Mouse (Mus musculus) embryonic facial prominence, embryonic 13.5 days (tissue): ENCODE data around the gene Tpp2. TPM values are rescaled to one million over a fixed set of nuclear protein-coding genes. Genes with fewer than 3 reads are reported as not detected.

ENCODE experiments used
- ATAC-seq: fragments of 200-750 bp; cut with Nextera tagmentation; 2 replicates; pipeline ENCODE4 v1.8.0; 2017; ENCODE audit warnings: low read depth; ENCODE audit not compliant: insufficient number of reproducible peaks, insufficient read depth, low FRiP score, low TSS enrichment
- H3K27ac ChIP-seq: fragments of 300-500 bp; sonication (generic); 2 replicates; pipeline ENCODE4 v1.5.1; 2015; ENCODE audit warnings: moderate library complexity, mild to moderate bottlenecking, inconsistent platforms
- H3K27me3 ChIP-seq: fragments of 300-500 bp; sonication (generic); 2 replicates; pipeline ENCODE4 v1.6.1; 2015; ENCODE audit warnings: mild to moderate bottlenecking, inconsistent platforms
- H3K36me3 ChIP-seq: fragments of 300-500 bp; sonication (generic); 2 replicates; pipeline ENCODE4 v1.6.1; 2015; ENCODE audit warnings: mild to moderate bottlenecking, inconsistent platforms
- H3K4me1 ChIP-seq: fragments of 300-500 bp; sonication (generic); 2 replicates; pipeline ENCODE4 v1.6.1; 2015; ENCODE audit warnings: inconsistent platforms
- H3K4me2 ChIP-seq: fragments of 300-500 bp; sonication (generic); 2 replicates; pipeline ENCODE4 v1.6.1; 2015; ENCODE audit warnings: moderate library complexity, mild to moderate bottlenecking, inconsistent platforms
- H3K4me3 ChIP-seq: fragments of 300-500 bp; sonication (generic); 2 replicates; pipeline ENCODE4 v1.5.1; 2015; ENCODE audit warnings: mild to moderate bottlenecking, inconsistent platforms
- H3K9ac ChIP-seq: fragments of 300-500 bp; sonication (generic); 2 replicates; pipeline ENCODE4 v1.6.1; 2015; ENCODE audit warnings: mild to moderate bottlenecking, inconsistent platforms
- H3K9me3 ChIP-seq: fragments of 300-500 bp; sonication (generic); 2 replicates; pipeline ENCODE4 v1.6.1; 2016; ENCODE audit warnings: inconsistent platforms
- WGBS: fragments of 180-500 bp; shearing (Covaris S2); methylation state at CpG from one replicate; pipeline ENCODE4 v1.1.7; 2015; ENCODE audit warnings: mixed read lengths; 5-methylcytosine and 5-hydroxymethylcytosine counted together
- polyA plus RNA-seq: library from polyadenylated mRNA; unstranded; fragments of >200 nt; fragmentation: Nextera tagmentation; extraction: Ambion mirVana; gene quantifications from 2 replicates; pipeline ENCODE4 v1.2.1, GENCODE M21; 2015

Gene Tpp2
- polyA plus RNA-seq, 1 experiment from 2014 or later, result 59.5 TPM

DNA sequence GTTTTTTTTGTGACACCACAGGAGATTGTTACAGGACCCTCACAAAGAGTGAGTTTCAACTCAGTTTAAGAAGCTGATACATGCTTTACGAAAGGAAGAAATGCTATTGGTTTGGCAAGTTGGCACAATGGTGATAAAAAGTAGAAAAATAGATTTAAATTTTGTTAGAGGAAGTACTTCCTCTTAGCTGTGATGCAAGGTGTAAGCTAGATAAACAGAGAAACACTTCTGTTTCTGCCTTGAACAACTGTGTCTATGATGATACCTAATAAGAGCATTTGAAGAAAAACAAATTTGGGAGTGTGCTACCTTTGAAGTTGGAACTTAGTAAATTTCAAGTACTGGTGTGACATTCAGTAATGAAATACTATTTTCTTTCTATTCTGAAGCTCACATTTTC is 5.9 kb downstream of the Tpp2 start:
- Histone ChIP-seq H3K9ac (no peak overlapping the region), H3K27me3 (no peaks in the 10 kb centered on the region), H3K9me3 (no peaks in the 10 kb centered on the region), H3K27ac (no peak overlapping the region), H3K36me3 (peaks cover 20% of the 10 kb centered on the region), H3K4me1 (peaks cover 10% of the 10 kb centered on the region), H3K4me2 (no peak overlapping the region), H3K4me3 (no peak overlapping the region)
- WGBS, result 90% methylated on average over 1 of the region's 1 CpGs
- no peak for ATAC-seq

DNA sequence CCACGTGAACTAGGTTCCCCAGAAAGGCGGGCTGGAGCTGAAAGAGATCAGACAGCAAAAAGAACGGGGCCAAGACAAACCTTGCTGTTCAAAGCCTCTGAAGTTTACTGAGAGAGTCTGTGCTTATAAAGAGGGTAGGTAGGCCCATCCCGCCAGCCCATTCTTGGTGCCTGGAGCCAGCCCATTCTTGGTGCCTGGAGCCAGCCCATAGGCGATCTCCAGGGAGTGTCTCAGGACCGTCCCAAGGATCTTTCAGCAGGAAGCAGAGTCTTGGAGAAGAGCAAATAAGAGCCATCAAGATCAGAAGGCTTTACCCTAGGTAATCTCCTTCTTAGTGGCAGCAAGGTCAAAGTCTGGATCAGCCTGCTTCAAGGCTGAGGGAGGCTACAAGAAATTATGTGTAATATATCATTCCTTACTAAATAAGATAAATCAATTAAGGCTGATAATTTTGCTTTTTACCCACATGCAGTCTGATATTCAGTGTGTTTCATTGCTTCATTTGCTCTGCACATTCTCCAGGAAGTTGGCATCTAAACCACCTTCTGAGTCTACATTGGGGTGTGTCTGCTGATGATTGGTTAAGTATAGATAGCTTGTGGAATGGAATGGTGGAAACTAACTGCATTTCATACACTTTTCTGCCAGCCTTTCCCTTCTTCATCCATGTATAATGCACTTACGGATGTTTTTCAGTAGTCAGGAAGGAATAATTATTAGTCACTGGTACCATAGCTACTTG is 8.2 kb downstream of the Tpp2 start:
- no peak for ATAC-seq
- no peak overlapping the region for H3K4me2 ChIP-seq
- H3K4me1 ChIP-seq, result no peaks in the 10 kb centered on the region
- WGBS, result 91% methylated on average over 7 of the region's 7 CpGs
- peaks cover 25% of the 10 kb centered on the region for H3K36me3 ChIP-seq
- H3K9ac ChIP-seq, result no peak overlapping the region
- H3K27me3 ChIP-seq, result no peaks in the 10 kb centered on the region
- H3K4me3 ChIP-seq, result no peak overlapping the region
- no peak overlapping the region for H3K27ac ChIP-seq
- H3K9me3 ChIP-seq, result no peaks in the 10 kb centered on the region

DNA sequence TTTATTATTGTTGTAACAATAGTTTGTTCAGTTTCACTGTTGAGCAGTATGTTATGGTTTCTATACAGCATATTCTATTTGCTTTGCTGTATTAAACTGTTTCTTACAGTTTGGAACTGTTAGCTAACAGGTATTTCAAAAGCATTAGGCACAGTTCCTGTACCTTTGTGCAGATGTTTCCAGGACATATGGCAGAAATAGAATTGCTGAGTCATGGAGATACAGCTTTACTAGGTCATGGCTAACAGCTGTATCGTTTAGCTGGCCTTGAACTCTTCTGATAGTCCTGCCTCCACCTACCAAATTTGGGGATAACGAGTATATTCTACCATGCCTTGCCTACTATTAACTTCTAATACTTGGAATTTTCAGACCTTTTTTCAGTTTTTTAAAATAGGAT is 9.4 kb downstream of the Tpp2 start:
- 91% methylated on average over 2 of the region's 2 CpGs for WGBS
- Histone ChIP-seq H3K27ac (no peak overlapping the region), H3K36me3 (peaks cover 25% of the 10 kb centered on the region), H3K27me3 (no peaks in the 10 kb centered on the region), H3K9ac (no peak overlapping the region), H3K4me3 (no peak overlapping the region), H3K9me3 (no peaks in the 10 kb centered on the region), H3K4me2 (no peak overlapping the region), H3K4me1 (no peaks in the 10 kb centered on the region)
- no peak for ATAC-seq

DNA sequence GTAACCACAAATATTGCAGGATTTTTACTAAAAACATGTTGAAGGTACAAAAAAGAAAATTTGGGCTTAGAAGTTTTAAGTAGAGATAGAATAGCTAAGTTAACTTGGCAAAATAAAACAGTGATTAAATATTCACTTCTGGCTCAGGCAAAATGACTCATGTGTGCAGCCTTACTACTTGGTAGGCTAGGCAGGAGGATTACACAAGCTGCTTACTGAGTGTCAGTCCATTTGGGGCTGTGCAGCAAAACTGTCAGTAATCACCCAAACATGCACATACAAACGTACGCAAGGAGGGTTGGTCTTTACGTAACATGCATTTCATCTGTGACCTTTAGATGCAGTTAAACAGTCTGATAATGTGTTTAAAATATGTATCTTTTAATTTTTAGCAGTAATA is 20.2 kb downstream of the Tpp2 start:
- ATAC-seq, result no peak
- WGBS, result 96% methylated on average over 3 of the region's 3 CpGs
- H3K9me3 ChIP-seq, result no peaks in the 10 kb centered on the region
- H3K27me3 ChIP-seq, result no peaks in the 10 kb centered on the region
- no peak overlapping the region for H3K27ac ChIP-seq
- H3K4me1 ChIP-seq, result no peaks in the 10 kb centered on the region
- peaks cover 34% of the 10 kb centered on the region for H3K36me3 ChIP-seq
- no peak overlapping the region for H3K4me3 ChIP-seq
- H3K9ac ChIP-seq, result no peak overlapping the region
- H3K4me2 ChIP-seq, result no peak overlapping the region

DNA sequence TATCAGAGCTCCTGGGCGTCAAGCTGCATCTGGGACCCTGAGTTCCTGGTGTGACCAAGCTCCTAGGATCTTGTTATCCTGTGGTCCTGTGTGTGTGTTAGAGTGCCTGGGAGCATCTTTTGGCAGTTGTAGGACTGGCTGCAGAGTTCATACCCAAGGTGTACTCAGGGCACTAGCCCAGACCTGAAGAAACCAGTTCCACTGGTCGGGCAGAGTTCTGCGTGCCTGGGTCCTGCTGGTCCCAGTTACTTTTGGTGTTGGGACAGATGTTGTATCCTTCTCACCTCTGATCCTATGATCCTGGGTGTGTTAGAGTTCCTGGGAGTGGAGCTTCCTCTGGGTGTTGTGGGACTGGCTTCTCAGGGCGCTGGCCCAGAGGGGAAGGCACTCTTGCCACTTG is 30.9 kb downstream of the Tpp2 start:
- Histone ChIP-seq H3K27ac (no peak overlapping the region), H3K36me3 (peaks cover 44% of the 10 kb centered on the region)
- no peak for ATAC-seq

DNA sequence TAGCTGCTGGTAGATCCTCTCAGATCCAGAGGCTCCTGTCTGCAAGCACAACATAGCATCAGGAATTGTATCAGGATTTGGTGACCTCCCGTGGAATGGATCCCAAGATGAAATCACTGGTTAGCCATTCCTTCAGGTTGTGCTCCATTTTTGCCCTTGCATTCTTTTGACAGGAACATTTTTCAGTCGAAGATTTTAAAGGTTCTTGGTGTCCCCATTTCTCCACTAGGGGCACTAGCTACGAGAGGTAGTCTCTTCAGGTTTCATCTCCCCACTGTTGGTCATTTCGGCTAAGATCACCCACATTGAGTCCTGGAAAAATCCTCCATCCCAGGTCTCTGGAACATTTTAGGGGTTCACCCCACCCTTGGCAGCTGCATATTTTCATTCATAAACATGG is 33.3 kb downstream of the Tpp2 start:
- Histone ChIP-seq H3K4me3 (no peak overlapping the region), H3K9ac (no peak overlapping the region), H3K9me3 (no peaks in the 10 kb centered on the region), H3K4me2 (no peak overlapping the region), H3K27ac (no peak overlapping the region), H3K27me3 (no peaks in the 10 kb centered on the region), H3K36me3 (peaks cover 40% of the 10 kb centered on the region), H3K4me1 (no peaks in the 10 kb centered on the region)
- no peak for ATAC-seq
- 84% methylated on average over 4 of the region's 4 CpGs for WGBS

More for the DNA sequence above, 30.9 kb downstream of the Tpp2 start:
- 85% methylated on average over 4 of the region's 4 CpGs for WGBS
- no peak overlapping the region for H3K4me3 ChIP-seq
- H3K9me3 ChIP-seq, result no peaks in the 10 kb centered on the region
- no peak overlapping the region for H3K9ac ChIP-seq
- no peaks in the 10 kb centered on the region for H3K27me3 ChIP-seq
- H3K4me2 ChIP-seq, result no peak overlapping the region
- H3K4me1 ChIP-seq, result no peaks in the 10 kb centered on the region

DNA sequence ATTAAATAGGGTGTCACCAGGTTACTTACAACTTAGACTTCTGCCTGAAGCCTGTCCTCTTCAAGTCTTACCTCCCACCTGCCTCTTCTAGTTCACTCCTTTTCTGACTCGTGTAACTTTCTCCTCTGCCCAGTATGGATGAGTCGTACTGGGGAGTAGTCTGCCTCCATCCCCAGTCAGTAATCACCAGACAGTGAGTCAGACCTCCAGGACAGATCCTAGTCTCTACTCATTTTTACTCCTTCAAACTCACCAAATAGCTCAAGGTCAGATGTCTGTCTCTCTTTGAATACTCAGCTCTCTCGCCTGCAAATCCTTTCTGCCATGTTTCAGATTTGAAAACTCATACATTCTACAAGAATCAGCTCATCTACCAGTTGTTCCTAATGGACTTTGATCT is 35.9 kb downstream of the Tpp2 start:
- H3K4me1 ChIP-seq, result no peaks in the 10 kb centered on the region
- no peak overlapping the region for H3K4me2 ChIP-seq
- no peak overlapping the region for H3K4me3 ChIP-seq
- no peaks in the 10 kb centered on the region for H3K9me3 ChIP-seq
- H3K27ac ChIP-seq, result no peak overlapping the region
- peaks cover 49% of the 10 kb centered on the region for H3K36me3 ChIP-seq
- 85% methylated on average over 3 of the region's 3 CpGs for WGBS
- H3K9ac ChIP-seq, result no peak overlapping the region
- no peak for ATAC-seq
- no peaks in the 10 kb centered on the region for H3K27me3 ChIP-seq

DNA sequence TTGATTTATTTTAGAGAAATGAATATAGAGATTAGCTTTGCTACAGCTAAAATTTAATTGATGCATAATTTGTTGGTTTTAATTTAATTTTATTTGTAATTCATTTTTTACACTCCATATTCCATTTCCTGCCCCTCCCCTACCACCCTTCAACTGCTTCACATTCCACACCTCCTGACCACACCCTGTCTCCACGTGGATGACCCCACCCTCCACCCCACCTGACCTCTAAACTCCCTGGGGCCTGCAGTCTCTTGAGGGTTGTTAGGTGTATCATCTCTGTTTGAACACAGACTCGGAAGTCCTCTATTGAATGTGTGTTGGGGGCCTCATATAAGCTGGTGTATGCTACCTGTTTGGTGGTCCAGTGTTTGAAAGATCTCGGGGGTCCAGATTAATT is 37.6 kb downstream of the Tpp2 start:
- Histone ChIP-seq H3K4me3 (no peak overlapping the region), H3K36me3 (peaks cover 51% of the 10 kb centered on the region), H3K27ac (no peak overlapping the region), H3K4me1 (no peaks in the 10 kb centered on the region), H3K4me2 (no peak overlapping the region), H3K9ac (no peak overlapping the region), H3K27me3 (no peaks in the 10 kb centered on the region), H3K9me3 (no peaks in the 10 kb centered on the region)
- no peak for ATAC-seq
- WGBS, result 73% methylated on average over 3 of the region's 3 CpGs

DNA sequence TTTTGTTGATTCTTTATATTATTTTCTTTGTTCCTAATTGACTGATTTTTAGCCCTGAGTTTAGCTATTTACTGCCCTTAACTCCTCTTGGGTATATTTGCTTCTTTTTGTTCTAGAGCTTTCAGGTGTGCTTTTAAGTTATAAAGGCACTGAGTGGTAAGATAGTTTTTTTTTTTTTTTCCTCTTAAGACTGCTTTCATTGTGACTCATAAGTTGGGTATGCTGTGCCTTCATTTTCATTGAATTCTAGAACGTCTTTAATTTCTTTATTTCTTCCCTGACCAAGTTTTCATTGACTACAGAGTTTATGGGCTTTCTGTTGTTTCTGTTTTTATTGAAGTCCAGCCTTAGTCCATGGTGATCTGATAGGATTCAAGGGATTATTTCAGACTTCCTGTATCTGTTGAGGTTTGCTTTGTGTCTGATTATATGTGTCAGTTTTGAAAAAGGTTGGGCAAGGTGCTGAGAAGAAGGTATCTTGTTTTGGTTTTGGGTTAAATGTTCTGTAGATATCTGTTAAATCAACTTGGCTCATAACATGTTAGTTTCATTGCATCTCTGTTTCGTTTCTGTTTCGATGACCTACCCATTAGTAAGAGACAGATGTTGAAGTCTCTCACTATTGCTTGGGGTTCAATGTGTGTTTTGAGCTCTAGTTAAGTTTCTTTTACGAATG is 63.6 kb downstream of the Tpp2 start:
- no peak overlapping the region for H3K9ac ChIP-seq
- peaks cover 5% of the 10 kb centered on the region for H3K9me3 ChIP-seq
- H3K4me3 ChIP-seq, result no peak overlapping the region
- H3K27me3 ChIP-seq, result no peaks in the 10 kb centered on the region
- H3K27ac ChIP-seq, result no peak overlapping the region
- WGBS, result 97% methylated on average over 4 of the region's 4 CpGs
- ATAC-seq, result no peak
- no peaks in the 10 kb centered on the region for H3K4me1 ChIP-seq
- peaks cover 65% of the 10 kb centered on the region for H3K36me3 ChIP-seq
- no peak overlapping the region for H3K4me2 ChIP-seq

DNA sequence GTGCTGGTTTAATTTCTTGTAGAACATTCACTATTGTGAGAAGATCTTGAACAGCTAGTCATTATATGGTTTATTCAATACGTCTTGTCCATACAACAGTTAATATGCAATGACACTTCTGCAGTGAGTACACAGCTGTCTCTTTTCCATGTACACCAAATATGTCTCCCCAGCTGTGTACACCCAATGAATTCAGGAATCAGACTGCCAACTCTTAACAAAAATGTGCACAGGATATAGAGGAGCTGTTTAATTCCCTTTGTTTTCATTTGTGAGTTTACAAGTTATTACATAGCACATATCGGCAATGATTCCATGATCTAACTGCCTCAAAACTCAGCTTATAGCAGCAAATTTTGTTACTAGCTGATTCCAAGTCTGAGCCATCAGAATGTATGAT is 71.1 kb downstream of the Tpp2 start:
- Histone ChIP-seq H3K36me3 (peaks cover 26% of the 10 kb centered on the region), H3K9me3 (no peaks in the 10 kb centered on the region), H3K4me2 (no peak overlapping the region), H3K9ac (no peak overlapping the region), H3K4me3 (no peak overlapping the region), H3K4me1 (no peaks in the 10 kb centered on the region), H3K27me3 (no peaks in the 10 kb centered on the region), H3K27ac (no peak overlapping the region)
- no peak for ATAC-seq
- WGBS, result 95% methylated on average over 2 of the region's 2 CpGs

DNA sequence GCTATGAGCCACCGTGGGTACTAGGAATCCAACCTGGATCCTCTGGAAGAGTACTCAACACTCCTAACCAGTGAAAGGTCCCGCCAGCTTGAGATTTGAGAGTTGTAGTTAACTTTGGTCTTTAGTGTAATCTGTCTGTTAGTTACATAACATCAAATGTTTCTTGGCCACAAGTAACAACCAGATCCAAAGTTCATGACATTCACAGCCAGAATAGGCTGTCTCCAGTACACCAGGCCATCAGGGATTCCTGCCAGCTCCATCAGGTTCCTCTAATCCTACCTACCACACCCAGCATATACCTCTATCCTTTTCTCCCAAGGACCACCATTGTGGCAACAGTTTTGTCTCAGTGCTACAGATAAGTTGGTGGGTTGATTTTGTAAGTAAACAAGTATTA is 82.1 kb downstream of the Tpp2 start:
- H3K4me1 ChIP-seq, result no peaks in the 10 kb centered on the region
- 0 out of 2 replicates have a peak, but pooled peaks cover 3% of the 10 kb centered on the region for H3K27me3 ChIP-seq
- no peaks in the 10 kb centered on the region for H3K36me3 ChIP-seq
- H3K4me2 ChIP-seq, result no peak overlapping the region
- 86% methylated on average over 2 of the region's 2 CpGs for WGBS
- no peak overlapping the region for H3K27ac ChIP-seq
- H3K9ac ChIP-seq, result no peak overlapping the region
- no peaks in the 10 kb centered on the region for H3K9me3 ChIP-seq
- no peak for ATAC-seq
- no peak overlapping the region for H3K4me3 ChIP-seq

DNA sequence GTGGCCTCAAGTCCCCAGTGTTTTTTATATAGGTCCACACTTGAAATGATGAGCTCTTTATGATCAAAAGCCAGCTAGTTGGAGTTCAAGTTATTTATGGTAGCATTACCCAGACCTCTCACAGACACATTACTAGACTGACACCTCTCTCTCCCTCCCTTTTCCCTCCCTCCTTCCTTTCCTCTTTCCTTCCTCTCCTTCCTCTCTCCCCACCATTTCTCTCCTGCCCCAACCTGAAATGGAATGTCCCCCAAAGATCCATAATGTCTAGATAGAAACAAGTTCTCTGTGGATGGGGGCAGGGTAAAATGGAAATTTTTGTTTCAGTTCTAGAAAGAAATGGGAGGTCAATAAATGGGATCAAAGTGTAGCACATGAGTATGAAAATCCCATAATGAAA is 86.5 kb downstream of the Tpp2 start, which contains the start of gene Mettl21c:
Mettl21c (minus strand) TSS at position 101 of the 400 bp plus-strand sequence.
- Histone ChIP-seq H3K4me1 (no peaks in the 10 kb centered on the region), H3K9me3 (no peaks in the 10 kb centered on the region), H3K9ac (no peak within 1 kb of the TSS), H3K36me3 (no peaks in the 10 kb centered on the region), H3K4me3 (no peak within 1 kb of the TSS), H3K27ac (no peak within 1 kb of the TSS), H3K4me2 (no peak within 1 kb of the TSS), H3K27me3 (0 out of 2 replicates have a peak, but pooled peaks cover 3% of the 10 kb centered on the region)
- no peak for ATAC-seq
